Mouse (Mus musculus) cerebellum, adult (tissue): ENCODE data around the gene Slc38a10.
A peak's percentile ranks its signal among the peaks of the same experiment; 100 is the strongest.

Experiments
- ATAC-seq: cut with Nextera tagmentation; 2 replicates; pipeline ENCODE4 v1.9.2; 2017; ENCODE audit warnings: mild to moderate bottlenecking, moderate library complexity, mixed read lengths; ENCODE audit not compliant: insufficient number of reproducible peaks, low FRiP score, low TSS enrichment

Gene Slc38a10

GRCm38 (mm10) chr11:120151113-120151494 lies at the start of gene Slc38a10:
Slc38a10 (minus strand) TSS chr11:120151346.
- peak; percentile 98 for ATAC-seq

DNA sequence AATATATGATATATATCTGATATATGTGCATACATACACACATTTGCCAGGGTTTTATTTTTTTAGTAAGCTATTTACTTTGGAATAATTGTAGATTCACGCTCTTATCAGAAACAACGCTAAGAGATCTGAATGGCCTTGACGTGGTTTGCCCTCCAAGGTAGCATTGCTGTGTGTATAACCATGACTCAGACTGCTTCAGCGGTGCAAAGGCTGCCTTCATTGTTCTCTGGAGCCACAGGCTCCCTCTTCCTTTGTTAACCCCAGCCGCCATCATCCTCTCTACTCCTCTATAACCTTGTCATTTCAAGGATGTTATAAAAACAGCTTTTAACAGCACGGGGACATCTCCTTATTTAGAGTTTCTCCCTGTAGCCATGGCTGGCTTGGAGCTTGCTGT lies 49.5 kb upstream of the Slc38a10 start:
- ATAC-seq, result no peak

GRCm38 (mm10) chr11:120199766-120200165 lies 48.6 kb upstream of the Slc38a10 start:
- ATAC-seq, result no peak

- no peak for ATAC-seq
Measured at GRCm38 (mm10) chr11:120198831-120199230, 47.7 kb upstream of the Slc38a10 start.

DNA sequence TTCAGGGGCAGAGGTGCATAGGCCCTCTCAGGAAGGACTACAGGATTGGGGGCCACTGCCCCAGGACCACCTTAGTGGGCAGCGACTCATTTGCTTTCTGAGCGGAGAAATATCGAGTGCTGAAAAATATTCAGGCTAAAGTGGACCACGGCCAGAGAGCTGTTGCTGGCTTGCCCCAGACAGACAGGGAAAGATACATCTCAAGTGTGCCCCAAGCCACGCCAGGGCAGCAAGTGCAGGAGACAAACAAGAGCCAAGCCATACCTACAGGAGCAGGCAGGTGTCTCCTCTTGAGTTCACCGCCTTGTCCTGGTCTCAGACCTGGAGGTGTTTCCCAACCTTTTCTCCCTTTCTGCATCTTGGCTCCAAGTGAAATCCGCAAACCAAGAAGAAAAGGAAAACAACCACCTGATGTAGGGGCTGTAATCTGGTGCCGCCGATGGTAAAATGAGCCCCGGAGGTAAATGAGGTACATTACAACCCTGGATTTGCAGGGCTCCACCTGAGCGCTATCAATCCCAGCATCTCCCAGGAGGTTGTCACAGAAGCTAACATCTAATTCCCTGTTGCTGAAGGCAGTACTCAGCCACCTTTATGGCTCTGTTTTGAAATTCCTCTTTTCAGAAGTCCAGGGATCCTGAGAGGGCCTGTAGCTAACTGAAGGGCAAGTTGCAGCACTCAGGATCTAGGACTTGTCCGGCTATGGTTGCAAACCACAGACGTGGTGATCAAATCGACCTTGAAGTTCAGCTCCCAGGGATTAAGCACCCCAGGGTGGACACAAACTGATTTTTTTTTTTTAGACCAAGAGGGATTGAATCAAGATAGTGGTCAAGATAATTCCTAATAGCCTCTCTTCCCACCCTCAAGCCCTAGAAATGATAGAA lies 39.6 kb upstream of the Slc38a10 start:
- no peak for ATAC-seq

DNA sequence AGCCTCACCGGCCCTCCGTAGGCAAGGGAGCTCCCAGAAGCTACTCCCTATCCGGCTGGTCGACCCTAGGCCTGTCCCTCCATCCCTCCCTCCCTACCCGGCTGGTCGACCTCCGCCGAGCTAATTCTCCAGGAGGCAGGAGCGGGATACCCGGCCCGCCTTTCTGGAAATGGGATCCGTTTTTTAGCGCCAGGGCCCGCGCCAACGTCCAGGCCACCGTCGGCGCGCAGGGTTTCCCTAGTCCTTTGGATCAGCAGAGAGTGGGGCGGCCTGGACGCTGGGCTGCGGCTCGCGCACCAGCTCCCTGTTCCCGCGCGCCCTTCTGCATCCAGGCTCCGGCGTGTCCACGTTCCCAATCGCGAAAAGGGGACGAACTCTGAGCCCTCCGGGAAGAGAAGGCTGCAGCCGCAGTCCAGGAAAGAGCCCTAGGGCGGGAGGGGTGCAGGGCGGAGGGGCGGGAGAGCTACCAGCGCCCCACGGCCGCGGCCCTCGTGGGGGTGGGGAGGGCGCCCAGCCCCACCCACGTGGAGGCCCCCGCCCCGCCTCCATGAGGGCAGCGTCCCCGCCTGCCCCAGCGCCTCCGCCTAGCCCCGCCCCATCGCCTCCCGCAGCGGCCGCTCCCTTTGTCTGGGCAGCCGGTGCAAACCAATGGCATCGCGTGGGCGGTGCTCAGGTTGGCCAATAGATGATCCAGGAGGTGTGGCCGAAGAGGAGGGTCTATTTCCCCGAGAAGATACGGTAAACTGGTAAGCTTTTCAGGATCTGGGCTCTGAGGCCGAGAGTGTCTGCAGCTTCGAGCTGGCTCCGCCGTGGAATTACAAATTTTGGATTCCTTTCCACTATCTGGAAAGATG lies 38.5 kb upstream of the Slc38a10 start:
- ATAC-seq, result peak; percentile 89

- ATAC-seq, result no peak
Measured at GRCm38 (mm10) chr11:120188481-120189441, 37.6 kb upstream of the Slc38a10 start.

DNA sequence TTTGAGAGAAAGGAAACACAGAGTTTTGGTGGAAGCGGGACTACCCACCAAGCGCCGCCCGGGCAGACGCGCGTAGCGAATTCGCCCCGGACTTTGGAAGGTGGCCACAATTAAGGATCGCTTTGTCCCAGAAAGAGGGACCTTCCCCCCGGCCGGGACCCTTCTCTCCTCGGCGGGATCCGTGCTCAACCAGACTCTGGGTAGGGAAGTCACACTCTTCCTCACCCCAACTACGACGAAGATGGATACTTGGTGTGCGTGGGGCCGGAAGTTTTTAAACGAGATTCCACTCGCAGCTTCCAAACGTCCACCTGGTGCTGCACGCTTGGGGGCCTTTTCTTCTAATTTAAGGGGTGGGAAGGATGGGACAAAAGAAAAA lies 36.9 kb upstream of the Slc38a10 start:
- ATAC-seq, result no peak

- ATAC-seq, result no peak
Measured at GRCm38 (mm10) chr11:120187236-120188101, 36.3 kb upstream of the Slc38a10 start.

DNA sequence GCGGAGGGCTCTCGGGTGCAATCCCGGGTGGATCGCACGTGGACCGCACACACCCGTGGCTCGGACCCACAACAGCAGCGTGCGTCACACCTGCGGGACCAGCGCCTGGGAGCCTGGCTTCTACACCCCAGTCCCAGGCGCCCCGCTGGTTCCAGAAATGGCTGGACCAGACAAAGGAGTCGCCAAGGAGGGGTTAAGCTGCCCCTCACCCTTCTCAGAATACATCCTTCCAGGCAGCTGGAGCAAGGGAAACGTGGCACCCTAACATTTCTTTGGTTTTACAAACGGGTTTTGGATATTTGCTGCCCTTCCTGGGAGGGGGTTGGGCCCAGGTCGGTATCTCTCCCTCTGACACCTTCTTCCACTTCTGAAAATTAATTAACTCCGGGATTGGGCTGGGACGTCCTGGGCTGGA lies 35.7 kb upstream of the Slc38a10 start:
- no peak for ATAC-seq

DNA sequence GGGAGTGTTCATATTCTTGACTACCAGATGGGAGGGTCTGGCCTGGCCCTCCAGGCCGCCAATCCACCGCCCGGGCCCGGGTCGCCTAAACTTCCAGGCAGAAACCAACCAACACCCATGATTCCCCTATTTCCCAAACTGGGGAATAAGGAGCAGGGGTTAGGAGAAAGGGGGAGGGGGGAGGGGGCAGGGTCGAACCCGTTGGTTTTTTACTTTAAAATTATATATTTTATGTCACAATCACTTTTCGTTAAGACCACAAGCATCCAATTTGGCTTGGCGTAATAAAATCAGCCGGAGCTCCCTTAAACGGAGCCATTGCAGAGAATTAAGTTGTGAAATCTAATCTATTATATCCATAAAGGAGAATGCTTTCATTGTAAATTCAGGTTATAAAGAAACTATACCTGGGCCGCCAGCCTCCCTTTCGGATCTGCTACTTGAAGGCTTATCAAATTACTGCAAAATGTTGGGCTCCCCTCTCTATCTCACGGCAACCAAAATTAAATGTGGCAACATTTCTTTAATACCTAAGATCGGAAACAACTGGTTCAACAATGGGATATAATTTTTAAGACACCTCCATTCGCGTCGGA lies 35.1 kb upstream of the Slc38a10 start:
- no peak for ATAC-seq

DNA sequence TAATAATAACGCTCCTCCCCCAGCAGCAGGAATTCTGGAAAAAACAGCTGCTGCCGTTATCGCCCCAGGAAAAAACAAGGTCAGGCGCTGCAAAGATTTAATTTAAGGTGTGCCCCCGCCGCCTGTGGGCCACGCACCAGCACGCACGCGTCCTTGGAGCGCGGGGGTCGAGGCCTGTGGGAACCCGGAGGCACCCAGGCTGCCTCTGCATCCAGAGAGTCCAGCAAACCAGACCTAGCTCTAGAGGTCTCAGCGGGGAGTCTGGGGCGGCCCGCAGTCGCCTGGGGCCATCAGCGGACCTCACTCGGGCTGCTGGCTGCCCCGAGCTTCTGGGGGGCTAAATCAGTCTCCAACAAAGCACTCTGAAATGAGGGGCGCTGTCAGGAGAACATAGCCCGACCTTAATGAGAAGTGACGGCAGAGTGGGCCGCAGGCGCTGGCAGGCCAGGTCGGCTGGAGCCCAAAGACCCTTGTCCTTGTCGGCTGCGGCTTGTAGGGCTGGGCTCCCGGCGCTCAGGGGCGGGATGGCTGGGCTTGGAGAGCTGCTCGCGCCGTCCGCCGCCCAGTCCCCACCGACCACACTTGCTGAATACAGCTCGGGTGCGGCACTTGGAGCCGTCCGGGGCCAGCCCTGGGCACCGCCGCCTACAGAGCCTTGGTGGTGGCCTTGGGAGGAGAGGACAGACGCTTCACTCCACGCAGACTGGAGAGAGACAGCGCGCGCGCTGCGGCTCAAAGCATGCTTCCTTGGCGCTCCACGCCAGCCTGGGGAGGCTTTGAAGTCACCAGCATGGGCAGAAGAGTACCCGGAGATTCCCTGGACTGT lies 34.4 kb upstream of the Slc38a10 start:
- ATAC-seq, result no peak

DNA sequence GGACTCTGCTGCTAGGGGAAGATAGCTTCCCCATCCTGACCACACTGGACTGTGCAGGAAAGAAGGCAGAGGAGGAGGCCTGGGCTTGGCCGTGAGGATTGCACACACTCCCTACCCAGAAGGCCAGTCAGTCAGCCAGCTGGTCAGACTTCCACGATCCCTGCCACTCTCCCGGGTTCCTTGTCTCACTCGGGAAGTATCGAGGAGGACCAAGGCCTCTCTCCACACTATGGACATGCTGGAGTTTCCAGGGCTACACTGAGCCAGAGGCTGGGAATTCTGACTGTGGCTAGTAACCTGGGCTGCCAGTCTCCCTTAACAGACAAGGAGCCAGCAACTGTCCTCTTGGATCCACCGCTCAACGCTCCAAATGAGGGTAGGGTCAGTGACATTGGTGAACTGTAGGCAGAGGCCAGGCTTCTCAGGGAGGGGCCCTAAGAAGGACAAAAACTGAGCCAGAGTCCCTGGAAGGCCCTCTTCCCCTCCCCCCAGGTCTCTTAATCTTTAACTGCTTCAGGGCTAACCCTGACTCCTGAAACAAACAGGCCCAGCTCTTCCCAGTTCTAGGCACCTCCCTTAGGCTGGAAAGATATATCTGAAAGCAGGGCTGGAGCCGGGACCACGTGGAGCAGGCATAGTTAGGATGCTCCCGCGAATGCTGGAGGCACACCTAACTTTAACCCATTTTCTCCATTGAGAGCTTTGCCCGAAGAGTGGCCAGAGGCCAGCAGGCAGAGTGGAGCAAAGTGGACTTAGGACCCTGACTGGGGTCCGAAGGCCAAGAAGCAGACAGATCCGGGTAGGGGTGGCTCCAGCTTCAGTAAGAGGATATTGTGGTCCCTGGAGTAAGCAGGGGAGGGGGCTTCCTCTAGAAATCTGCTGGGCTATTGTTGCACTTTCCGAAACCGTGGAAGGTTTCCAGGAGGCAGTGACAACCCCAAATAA lies 33.5 kb upstream of the Slc38a10 start:
- no peak for ATAC-seq

GRCm38 (mm10) chr11:120183708-120184107 lies 32.6 kb upstream of the Slc38a10 start:
- ATAC-seq, result no peak

DNA sequence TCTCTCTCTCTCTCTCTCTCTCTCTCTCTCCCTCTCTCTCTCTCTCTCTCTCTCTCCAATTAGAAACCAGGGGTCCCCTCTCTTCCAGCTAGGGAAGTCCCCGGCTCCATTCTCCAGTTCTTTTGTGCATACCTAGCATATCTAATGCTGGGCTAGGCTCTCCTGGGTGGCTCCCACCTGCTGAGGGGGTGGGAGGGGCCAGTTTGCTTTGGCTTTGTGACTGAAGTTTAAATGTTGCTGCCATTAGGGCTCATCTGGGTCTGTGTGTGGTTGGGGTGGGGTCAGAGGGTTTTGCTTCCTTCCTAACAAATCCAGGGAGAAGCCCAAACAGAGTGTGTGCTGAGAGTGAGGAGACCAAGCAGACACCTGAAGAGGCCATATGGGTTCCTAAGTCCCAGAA lies 32.0 kb upstream of the Slc38a10 start:
- no peak for ATAC-seq

DNA sequence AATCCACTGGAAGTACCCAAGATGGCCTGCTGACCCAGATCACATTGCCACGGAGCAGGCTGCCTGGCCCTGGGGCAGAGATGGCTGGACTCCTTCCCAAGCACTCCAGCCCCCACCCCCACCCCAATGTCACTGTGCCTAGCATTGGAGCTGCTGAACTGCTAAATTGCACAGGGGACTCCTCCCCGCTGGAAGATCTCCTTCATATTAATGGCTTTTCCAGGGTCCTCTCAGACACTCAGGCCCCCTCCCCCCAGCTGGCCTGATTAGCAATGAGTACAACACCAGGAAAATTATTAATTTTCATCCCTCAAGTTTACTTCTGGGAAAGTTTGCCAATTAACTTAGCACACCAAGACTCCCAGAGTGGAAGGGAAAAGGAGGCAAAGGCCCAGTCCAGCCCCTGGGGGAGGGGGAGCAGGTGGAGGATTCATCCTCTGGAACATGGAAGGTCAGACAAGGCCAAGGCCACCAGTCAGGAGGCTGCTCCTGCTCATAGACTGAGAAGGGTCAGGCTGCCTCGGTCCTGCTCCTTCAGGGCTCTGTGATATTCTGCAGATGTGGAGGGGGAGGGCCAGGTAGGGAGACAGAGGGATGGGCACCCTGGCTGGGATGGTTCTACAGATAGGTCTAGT lies 31.4 kb upstream of the Slc38a10 start:
- no peak for ATAC-seq

DNA sequence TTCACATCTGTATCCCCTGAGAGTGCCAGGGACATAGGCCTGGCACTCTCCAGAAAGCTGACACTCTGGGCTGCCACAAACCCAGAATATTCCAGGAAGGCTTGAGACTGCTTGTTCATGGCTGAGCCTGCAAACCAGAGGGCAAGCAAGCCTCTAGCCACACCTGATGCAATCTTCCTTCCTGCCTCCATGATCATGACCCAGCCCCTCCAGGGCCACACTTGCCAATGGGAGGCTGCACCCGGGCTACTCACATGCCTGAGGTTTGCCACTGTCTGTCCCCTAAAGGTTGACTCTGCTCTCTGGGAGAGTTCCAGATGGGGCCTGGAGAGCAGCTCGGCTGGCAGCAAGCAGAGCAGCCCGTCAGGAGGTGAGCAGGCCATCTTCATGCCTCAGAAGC lies 30.2 kb upstream of the Slc38a10 start:
- ATAC-seq, result no peak
